Mouse (Mus musculus) A20 (cell line): ENCODE measurements around the gene Gm39566.
"Not testable (repeated sequence)": the region's sequence is repeated elsewhere in the genome, so short reads cannot be mapped to it uniquely, and the experiment has no call there.

Experiments used
- DNase-seq: peaks from one replicate; pipeline ENCODE4 v3.0.0-alpha.2; 2011; ENCODE audit warnings: low read depth, low spot score

Gene Gm39566

GRCm38 (mm10) chr11:69815155-69815554 lies at the start of gene Gm39566:
Gene Gm39566, minus strand, starts transcription at chr11:69815298.
- DNase-seq = no peak

DNA sequence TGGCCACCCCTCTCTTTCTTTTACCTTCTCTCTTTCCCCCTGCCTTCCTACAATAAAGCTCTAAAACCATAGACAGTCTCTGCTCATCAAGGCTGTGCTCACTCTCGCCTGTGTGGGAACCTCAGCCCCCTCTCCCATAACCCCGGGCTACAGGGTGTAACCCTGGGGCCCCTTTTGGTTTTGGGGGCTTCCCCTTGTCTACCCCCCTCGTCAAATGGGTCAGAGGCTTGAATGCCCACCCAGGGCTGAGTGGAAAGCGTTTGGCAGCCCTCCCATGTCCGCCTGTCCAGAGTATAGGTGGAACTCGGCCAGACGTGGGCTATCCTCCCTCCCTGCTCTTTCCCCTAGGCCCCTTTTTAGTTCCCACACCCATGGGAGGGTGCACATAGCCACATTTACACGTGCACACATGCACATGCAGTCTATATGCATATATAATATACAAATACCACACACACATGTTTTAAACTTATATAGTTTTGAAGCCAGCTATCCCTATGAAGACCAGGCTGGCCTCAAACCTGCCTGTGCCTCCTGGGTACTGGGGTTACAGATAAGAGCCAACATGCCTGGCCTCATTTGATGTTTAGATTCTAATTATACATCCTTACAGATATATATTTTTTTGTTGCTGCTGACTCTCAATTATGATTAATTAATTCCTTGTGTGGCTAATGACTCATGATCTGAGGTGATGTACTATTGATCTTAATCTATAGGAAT lies 49.2 kb upstream of the Gm39566 start:
- no peak for DNase-seq

DNA sequence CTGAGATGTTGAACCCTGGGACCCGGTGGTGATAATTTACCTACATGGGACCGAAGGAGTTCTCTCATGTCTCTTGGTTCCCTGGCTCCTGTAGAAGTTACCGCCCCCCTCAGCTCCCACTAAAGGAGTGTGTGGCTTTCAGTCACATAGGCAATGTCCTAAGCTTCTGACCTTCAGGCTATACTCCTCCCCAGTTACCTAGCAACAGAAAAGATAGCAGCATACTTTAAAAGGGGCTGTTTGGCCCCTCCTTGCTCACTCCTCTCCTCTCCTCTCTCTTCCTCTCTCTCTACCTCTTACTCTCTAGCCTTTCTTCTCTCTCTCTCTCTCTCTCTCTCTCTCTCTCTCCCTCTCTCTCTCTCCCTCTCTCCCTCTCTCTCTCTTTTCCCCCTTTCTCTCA lies 48.6 kb upstream of the Gm39566 start:
- not testable (repeated sequence) for DNase-seq

DNA sequence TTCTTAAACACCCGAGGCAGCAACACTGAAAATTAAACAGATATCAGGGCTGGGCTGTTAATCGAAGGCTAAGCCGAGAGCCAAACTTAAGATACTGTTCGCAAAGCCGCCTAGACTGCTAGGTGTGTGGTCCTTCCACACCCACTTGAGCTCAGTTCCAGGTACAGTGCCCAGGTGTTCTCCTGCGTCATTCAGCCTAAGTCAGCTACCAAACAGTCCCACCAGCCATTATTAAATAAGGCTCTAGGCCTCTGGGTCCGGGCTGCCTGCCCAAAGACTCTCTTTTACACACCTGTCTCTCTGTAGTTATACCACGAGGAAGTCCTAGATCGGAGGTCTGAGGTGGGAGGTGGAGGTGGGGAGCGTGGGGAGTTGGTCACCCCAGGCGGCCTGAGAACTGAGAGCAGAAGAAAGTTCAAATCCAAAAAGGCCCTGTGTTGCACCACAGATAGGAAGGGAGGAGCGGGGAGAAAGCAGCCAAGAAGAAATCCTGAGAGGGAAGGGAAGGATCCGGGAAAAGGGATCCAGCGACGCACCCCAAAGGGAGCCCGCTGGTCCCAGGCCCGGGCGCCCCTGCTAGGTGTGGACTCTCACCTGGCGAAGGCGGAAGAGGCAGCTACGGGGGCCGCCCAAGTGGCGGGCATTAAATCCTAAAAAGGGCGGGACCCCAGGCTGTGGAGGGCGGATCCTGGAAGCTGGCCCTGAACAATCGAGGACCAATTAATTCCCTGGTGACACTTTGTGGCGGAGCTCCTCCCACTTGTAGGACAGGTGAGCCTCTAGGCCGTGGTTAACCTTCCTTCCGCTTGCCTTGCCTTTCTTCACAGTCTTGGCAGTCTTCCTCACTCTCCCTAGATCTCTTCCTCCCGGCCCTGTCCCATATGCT lies 43.3 kb upstream of the Gm39566 start, which contains the start of gene Tnk1:
Gene Tnk1 (minus strand): TSS at position 618 of the 886 bp plus-strand sequence.
- DNase-seq = no peak

GRCm38 (mm10) chr11:69855347-69855746 lies 40.2 kb upstream of the Gm39566 start:
- DNase-seq = peak; percentile 67

GRCm38 (mm10) chr11:69854680-69855079 lies 39.6 kb upstream of the Gm39566 start:
- DNase-seq = no peak

GRCm38 (mm10) chr11:69853994-69854393 lies 38.9 kb upstream of the Gm39566 start:
- no peak for DNase-seq

DNA sequence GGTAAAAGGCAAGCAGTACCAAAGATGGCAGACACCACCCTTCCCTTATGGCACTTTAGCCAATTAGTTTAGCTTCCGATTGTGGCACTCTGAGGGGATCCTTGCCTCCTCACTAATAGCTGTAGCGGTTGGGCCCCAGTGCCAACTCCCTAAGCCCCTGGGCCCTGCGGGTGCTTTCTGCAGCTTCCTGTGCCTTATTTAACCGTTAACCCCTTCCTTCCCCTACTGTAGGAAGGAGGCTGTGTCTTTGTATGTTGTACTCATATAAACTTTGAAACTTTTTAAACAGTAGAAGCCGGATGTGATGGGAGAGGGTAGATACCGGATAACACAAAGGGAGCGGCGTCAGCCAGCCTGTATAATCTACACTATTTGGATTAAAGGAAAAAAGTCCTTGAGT lies 35.7 kb upstream of the Gm39566 start:
- DNase-seq = no peak

GRCm38 (mm10) chr11:69849884-69850283 lies 34.8 kb upstream of the Gm39566 start:
- no peak for DNase-seq

DNA sequence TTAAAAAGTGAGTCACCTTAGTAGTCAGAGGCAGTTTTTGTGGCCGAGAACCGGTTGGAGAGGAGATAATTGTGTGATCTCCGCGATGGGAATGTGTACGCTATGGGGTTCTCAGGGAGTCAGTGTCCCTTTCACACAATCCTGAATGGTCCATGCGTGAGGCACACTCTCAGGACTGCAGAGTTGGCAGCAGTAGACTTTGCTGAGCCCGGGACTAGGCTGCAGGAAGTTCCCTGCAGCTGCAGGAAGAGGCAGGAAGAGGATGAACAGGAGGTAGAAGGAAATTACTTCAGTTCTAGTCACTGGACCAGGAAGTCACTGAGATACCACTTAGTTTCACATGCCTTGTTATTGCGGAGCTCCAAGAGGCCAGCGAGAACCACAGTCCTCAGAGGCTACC lies 34.0 kb upstream of the Gm39566 start:
- no peak for DNase-seq

GRCm38 (mm10) chr11:69848021-69848420 lies 32.9 kb upstream of the Gm39566 start:
- no peak for DNase-seq

DNA sequence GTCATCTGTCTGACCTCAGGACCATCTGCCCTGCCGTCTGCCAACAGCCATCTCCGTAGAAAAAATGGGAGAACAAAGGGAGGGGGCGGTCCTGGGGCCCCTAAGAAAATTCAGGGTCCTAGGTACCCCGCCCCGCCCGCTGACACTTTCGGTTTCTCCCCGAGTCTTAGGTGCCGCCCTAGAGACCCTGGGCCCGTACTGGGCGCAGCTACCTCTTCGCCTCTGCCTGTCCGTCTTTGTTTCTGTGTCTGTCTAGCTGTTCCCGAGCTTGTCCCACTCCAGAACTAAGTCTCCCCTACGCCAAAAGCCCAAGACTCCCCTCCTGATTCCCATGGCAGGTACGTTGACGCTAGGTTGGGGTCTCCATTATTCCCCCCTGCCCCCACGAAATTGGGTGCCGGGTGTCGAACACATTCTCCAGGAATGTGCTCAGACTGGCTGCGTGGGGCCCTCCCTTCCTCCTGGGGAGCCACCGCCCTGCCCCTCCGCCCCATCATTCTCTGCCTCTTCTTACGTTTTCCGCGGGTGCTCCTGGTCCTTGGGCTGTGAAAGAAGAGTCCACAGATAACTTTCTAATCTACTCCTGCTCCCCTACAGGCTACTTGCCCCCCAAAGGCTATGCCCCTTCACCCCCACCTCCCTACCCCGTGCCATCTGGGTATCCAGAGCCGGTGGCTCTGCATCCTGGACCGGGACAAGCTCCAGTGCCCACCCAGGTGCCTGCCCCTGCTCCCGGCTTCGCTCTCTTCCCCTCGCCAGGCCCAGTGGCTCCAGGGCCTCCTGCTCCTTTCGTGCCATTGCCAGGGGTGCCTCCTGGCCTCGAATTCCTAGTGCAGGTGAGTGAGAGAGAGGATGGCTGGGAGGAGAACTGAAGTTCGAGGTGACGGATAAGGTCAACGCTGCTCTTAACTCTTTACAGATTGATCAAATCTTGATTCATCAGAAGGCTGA lies 31.9 kb upstream of the Gm39566 start:
- no peak for DNase-seq

DNA sequence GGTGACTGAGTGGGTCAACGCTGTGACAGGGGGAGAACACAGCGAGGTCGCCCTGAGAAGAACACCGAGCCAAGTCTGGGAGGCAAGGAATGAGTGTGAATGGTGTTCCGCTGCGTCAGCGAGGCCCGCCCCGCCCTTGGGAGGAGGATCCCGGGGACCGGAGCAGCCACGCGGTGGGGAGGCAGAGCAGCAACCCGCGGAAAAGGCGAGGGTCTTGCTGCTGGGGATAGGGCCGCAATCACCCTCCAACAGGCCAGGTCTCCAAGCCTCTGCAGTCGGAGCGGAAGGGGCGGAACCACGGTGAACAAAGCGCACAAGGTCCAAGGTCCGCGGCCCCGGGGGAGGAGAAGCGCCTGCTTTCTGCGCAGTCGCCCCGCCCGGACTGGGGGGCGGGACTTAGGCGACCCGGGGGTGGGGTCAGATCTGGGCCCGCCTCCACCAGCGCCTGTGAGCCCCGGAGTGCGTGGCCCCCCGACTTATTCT lies 31.1 kb upstream of the Gm39566 start, which contains the start of gene Plscr3:
Gene Plscr3 (plus strand): TSS at position 179 of the 483 bp plus-strand sequence.
- DNase-seq = peak; percentile 93

DNA sequence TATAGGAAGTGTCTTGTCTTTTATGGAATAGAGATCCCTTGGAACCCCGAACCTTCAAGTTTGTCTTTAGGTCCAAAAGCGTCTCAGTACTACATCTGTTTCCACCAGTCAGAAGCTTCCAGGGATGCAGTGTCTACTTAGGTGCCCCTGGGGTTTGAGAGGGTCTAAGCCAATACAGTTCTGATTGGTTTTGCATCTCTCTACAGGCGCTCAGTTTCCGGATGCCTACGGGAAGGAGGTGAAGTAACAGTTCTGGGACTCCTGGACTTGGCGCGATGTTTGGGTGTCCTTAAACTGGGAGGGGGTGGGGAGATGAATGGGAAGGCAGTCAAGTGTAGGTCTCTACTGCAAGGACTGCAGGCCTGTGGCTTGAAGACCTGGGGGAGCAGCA lies 23.6 kb upstream of the Gm39566 start:
- DNase-seq = no peak

- peak; percentile 99 for DNase-seq
Measured at GRCm38 (mm10) chr11:69837952-69838713, 23.0 kb upstream of the Gm39566 start, which contains the start of gene Tmem256. Gene Tmem256, plus strand, starts transcription at chr11:69838514.

DNA sequence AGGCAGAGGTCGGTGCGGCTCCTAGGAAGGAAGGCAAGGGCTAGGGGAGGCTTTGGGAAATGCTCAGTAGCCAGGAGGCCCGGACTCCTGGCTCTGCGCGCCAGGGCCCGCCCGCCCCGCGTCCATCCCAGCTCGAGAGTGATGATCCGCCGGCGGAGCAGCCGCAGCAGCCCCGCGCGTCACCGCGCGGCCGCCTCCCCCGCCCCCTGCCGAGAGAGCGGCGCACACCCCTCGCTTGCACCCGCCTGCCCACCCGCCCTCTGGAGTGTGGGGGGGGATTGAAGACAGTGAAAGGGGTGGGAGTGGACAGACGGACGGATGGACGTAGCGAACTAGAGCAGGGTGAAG lies 22.5 kb upstream of the Gm39566 start, which contains the start of gene Nlgn2:
Gene Nlgn2 (minus strand): TSS at position 181 of the 348 bp plus-strand sequence.
- DNase-seq = no peak

DNA sequence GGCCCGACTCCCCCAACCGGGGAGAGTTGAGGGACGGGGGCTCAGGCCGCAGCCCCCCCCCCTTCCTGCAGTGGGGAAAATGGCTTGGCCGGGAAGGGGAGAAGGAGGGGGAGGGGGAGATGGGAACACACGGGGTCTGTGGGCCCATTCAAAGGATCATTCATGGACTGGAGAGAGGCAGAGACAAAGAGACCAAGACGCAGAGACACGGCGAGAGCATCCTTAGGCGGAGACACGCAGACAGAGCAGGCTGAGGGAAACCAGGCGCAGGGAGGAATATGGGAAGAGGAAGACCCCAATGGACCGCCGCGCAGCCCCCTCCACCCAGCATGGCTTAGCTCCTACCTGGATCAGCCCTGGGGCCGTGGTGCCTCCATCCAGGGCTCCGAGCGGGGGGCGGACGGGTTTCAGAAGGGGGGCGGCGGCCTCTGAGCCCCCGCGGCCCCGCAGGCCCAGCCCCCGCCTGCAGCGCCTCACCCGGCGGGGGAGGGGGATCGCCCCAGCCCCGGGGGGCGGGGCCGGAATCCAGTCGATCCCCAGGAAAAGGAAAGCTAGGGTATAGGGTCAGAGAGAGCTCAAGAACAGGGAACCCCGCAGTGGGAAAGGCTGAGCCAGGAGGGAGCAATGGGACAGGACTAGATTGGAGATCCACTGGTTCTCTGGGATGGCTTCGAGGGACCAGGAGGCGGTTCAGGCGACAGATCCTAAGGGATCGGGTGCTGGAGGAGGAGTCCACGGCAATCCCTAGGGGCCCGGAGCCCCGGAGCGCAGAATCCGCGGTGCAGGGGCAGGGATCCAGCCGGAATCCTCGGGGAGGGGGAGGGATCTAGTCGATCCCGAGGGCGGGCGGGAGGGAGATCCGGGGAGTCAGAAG lies 21.8 kb upstream of the Gm39566 start:
- DNase-seq = peak; percentile 23

- DNase-seq = no peak
Measured at GRCm38 (mm10) chr11:69835966-69836335, 20.9 kb upstream of the Gm39566 start.

DNA sequence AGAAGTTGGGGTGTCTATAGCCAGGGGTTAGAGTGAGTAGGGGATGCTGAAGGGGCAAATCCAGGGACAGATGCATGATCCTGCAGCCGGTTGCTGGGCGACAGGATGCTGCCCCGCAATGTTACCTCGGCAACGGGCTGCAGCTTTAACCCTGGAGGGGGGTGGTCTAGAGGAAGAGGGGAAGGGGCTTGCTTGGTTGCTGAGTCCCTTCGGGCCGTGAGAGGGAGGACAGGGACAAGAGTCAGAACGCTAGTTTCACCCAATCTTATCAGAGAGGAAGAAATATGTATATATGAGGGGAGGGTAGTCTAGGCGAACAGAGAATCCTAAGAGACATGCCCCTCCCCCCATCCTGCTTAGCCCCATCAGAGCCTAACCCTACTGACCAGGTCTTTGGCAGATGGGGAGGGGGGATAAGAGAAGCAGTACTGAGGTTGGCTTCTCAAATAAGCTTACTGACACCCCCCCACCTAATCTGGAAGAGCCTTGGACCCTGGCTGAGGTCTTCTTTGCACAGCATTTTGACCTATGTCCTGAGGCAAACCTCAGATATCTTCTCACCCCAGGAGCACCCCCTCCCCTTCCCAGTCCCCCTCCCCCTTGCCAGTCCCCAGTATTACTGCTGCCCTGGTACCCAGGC lies 20.3 kb upstream of the Gm39566 start:
- DNase-seq = no peak
